Mouse (Mus musculus) limb, embryonic 10.5 days (tissue): ENCODE results near the gene Rnf144a. TPM values are rescaled to one million over a fixed set of nuclear protein-coding genes. Genes with fewer than 3 reads are reported as not detected.
"Not testable (repeated sequence)": the region's sequence is repeated elsewhere in the genome, so short reads cannot be mapped to it uniquely, and the experiment has no call there.

ENCODE experiments used
- DNase-seq: peaks from one replicate; pipeline ENCODE4 v3.0.0-alpha.2; 2017; ENCODE audit warnings: low spot score
- H3K27ac ChIP-seq: fragments of 300-500 bp; sonication (generic); 2 replicates; pipeline ENCODE4 v1.5.1; 2016; ENCODE audit warnings: mild to moderate bottlenecking
- H3K27me3 ChIP-seq: fragments of 300-500 bp; sonication (generic); 2 replicates; pipeline ENCODE4 v1.6.1; 2016; ENCODE audit warnings: low read depth, mild to moderate bottlenecking; ENCODE audit not compliant: poor library complexity, severe bottlenecking
- H3K36me3 ChIP-seq: fragments of 300-500 bp; sonication (generic); 2 replicates; pipeline ENCODE4 v1.6.1; 2016; ENCODE audit warnings: mild to moderate bottlenecking, moderate library complexity
- H3K4me1 ChIP-seq: fragments of 300-500 bp; sonication (generic); 2 replicates; pipeline ENCODE4 v1.6.1; 2016
- H3K4me3 ChIP-seq: fragments of 300-500 bp; sonication (generic); 2 replicates; pipeline ENCODE4 v1.5.1; 2016; ENCODE audit warnings: mild to moderate bottlenecking, moderate library complexity
- H3K9me3 ChIP-seq: fragments of 300-500 bp; sonication (generic); replicated peaks from 2 replicates; pipeline ENCODE4 v1.6.1; 2016; ENCODE audit warnings: mild to moderate bottlenecking
- WGBS: fragments of 180-500 bp; shearing (Covaris S2); methylation state at CpG from one replicate; pipeline ENCODE4 v1.1.7; 2016; 5-methylcytosine and 5-hydroxymethylcytosine counted together
- polyA plus RNA-seq: library from polyadenylated mRNA; unstranded; fragments of >200 nt; fragmentation: Nextera tagmentation; extraction: Ambion mirVana; gene quantifications from 2 replicates; pipeline ENCODE4 v1.2.1, GENCODE M21; 2016

The Rnf144a gene
- polyA plus RNA-seq, 1 experiment from 2014 or later: 54.9 TPM

DNA sequence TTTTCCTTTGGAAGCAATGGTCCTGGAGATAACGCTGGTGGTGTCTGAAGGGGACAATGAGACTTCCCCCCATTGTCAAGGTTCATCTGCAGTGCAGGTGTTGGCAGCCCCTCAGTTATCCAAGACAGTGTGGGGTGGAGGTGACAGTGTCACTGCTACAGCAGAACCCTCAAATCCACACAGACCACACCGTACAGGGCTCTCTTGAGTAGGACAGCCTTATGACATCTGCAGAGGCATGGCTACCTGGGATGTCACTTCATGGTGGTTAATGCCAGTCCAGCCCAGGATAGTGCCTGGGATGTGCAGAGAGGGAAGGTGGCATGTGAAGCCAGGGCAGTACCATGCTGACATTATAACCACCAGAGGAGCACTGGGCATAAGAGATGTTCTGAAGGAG is 13.7 kb upstream of the Rnf144a start:
- 93% methylated on average over 2 of the region's 2 CpGs for WGBS

DNA sequence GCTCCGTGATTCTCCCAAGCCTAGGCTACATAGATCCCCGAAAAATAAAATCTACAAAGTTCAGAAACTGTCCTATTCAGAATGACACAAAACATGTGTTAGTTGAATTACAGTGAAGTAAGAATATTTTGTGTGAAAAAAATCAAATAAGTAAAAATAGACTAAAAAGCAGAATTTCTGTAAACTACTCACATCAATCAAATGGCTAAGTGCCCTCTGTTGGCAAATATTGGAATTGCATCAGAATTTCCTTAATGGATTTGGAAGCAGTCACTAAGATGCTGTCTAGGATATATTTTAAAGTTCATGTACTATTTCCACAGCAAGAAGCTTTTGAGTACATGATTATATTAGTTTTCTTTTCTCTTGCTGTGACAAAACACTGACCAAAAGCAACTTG is 9.8 kb upstream of the Rnf144a start:
- no peak overlapping the region for H3K27ac ChIP-seq
- H3K9me3 ChIP-seq: no peaks in the 10 kb centered on the region
- no peak for DNase-seq
- no peaks in the 10 kb centered on the region for H3K4me1 ChIP-seq
- 98% methylated on average over 2 of the region's 2 CpGs for WGBS
- H3K4me3 ChIP-seq: no peak overlapping the region
- H3K36me3 ChIP-seq: no peaks in the 10 kb centered on the region
- H3K27me3 ChIP-seq: no peaks in the 10 kb centered on the region

More for the DNA sequence above, 13.7 kb upstream of the Rnf144a start:
- not testable (repeated sequence) for H3K36me3 ChIP-seq, H3K4me1 ChIP-seq, H3K4me3 ChIP-seq, H3K9me3 ChIP-seq, H3K27ac ChIP-seq, DNase-seq, H3K27me3 ChIP-seq

DNA sequence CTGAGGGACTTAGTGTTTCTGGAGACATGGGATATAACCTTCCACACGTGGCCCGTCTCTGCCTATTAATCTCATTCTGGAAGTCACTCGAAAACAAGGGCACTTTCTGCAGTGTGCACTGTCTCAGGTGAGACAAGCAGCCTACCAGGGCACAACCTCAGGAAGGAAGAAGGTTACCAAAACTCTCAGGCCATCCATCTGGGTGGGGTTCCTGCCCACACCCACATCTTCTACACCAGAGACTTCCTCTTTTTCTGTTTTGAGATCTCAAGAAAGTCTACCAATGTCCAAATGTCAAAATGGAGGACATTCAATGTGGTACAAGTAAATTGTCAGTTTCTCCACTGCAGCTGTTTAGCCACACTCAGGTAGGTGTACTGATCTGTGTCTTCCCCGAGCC is 3.3 kb upstream of the Rnf144a start:
- no peaks in the 10 kb centered on the region for H3K36me3 ChIP-seq
- WGBS: 90% methylated on average over 4 of the region's 4 CpGs
- no peak for DNase-seq

DNA sequence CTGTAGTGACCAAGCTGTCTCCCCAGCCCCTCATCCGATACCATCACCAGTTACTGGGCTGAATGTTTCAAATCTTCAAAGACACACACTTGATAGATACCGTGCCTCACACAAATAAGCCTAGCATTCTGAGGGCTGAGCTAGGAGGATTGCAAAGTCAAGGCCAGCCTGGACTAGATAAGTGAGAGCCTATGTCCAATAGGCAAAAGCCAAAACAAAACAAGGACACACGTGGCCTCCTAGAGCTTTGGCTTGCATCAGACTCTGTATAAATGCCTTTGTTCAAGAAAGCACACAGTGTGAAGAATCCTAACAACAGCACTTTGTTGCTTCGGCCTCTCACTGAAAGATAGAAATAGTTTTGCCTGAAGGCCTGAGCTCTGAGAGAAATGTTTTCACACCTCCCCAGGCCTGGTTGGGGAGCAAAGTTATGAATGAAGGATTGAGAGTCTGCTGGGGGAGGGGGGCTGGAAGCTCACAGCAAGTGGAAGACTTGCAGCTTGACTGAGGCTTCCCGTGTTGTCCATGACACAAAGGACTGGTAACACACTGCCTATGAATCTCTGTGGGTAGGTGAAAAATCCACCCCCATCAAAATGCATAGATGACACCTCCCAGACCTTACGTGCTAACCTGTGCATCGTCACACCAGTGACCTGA is 1.7 kb upstream of the Rnf144a start:
- WGBS: 85% methylated on average over 7 of the region's 7 CpGs
- 0 out of 2 replicates have a peak, but pooled peaks cover 11% of the 10 kb centered on the region for H3K36me3 ChIP-seq
- peaks cover 33% of the 10 kb centered on the region for H3K4me1 ChIP-seq
- H3K9me3 ChIP-seq: no peaks in the 10 kb centered on the region
- H3K27ac ChIP-seq: no peak overlapping the region
- no peaks in the 10 kb centered on the region for H3K27me3 ChIP-seq
- no peak for DNase-seq
- H3K4me3 ChIP-seq: no peak overlapping the region

More for the DNA sequence above, 3.3 kb upstream of the Rnf144a start:
- Histone ChIP-seq H3K27me3 (no peaks in the 10 kb centered on the region), H3K4me1 (peaks cover 17% of the 10 kb centered on the region), H3K27ac (no peak overlapping the region), H3K9me3 (no peaks in the 10 kb centered on the region), H3K4me3 (no peak overlapping the region)

DNA sequence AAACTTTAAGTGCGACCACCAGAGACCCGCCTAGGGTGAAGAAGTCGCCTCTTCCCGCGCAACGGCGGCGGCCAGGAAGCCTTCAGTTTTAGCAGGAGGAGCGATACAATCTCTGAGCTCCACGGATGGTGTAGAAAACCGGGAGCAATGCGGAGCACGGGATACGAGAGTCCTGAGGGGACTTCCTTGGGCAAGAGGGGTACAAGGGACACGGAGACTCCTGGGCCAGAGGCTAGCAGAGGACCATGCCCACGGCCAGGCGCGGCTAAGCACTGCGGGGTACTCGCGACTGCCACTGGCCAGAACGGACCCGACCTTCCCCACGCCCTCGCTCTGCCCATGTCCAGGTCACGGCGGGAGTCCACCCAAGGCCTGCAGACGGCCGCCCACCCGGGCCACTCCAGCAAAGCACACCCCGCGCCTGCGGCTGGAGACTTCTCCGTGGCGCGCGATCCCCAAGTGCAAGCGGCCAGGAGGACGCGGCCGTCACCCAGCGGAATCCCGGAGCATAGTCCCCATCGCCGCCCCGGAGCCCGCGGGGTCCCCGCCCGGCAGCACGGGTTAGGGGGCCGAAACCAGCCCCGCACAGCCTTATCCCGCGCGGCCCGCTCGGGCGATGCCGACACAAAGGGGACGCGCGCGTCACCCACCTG is 477 bp downstream of the Rnf144a start:
- peak; percentile 81 for DNase-seq
- Histone ChIP-seq H3K27me3 (no peaks in the 10 kb centered on the region), H3K36me3 (peaks cover 27% of the 10 kb centered on the region), H3K27ac (peak overlapping the region; percentile 100), H3K4me1 (peaks cover 45% of the 10 kb centered on the region), H3K9me3 (no peaks in the 10 kb centered on the region), H3K4me3 (peak overlapping the region; percentile 98)
- WGBS: 0% methylated on average over 64 of the region's 64 CpGs

DNA sequence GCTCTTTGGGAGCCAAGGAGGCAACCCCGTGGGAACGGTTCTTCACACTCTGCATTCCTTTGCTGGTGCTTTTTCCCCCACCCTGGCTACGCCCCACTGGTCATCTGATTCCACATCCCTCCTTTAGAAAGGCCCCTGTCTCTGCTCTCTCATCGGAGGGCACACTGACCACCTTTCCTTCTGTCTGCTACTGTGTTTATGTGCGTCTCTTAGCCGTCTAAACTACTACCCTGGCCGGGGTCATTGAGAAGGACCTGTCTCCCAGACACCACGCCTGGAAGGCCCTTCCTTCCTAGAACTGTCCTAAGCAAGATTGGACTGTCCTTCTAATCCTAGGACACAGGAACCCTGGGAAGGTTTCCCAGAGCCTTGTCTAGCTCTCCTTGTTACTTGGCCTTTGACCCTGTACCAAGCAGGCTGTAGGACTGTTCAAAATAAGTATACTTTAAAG is 1.1 kb downstream of the Rnf144a start:
- peak; percentile 49 for DNase-seq
- H3K4me1 ChIP-seq: peaks cover 45% of the 10 kb centered on the region

DNA sequence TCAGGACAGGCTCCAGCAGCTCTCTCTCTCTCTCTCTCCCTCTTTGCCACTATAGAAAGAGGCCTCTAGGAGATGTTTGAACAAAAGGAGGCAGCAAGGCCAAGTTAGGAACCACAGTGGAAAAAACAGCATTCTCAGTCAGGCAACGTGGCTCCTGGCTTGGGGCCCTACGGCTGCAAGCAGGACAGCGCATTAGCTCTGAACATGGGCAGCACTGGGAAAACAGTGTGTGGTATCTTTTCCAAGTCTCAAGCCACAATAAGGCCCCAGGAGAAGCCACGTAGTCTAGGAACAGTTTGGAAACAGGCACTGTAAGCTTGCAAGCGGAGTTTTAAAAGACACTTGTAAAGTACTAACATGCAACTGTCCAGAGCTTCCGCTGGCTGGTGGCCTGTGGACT is 2.3 kb downstream of the Rnf144a start:
- Histone ChIP-seq H3K9me3 (no peaks in the 10 kb centered on the region), H3K4me1 (peaks cover 48% of the 10 kb centered on the region), H3K4me3 (peak overlapping the region; percentile 98; the same call in 1 of the 2 replicates), H3K36me3 (peaks cover 44% of the 10 kb centered on the region), H3K27me3 (no peaks in the 10 kb centered on the region), H3K27ac (no peak overlapping the region)
- 92% methylated on average over 6 of the region's 6 CpGs for WGBS
- no peak for DNase-seq

More for the DNA sequence above, 1.1 kb downstream of the Rnf144a start:
- Histone ChIP-seq H3K9me3 (no peaks in the 10 kb centered on the region), H3K36me3 (peaks cover 33% of the 10 kb centered on the region), H3K27ac (peak overlapping the region; percentile 100), H3K27me3 (no peaks in the 10 kb centered on the region), H3K4me3 (peak overlapping the region; percentile 98)
- 11% methylated on average over 8 of the region's 8 CpGs for WGBS

DNA sequence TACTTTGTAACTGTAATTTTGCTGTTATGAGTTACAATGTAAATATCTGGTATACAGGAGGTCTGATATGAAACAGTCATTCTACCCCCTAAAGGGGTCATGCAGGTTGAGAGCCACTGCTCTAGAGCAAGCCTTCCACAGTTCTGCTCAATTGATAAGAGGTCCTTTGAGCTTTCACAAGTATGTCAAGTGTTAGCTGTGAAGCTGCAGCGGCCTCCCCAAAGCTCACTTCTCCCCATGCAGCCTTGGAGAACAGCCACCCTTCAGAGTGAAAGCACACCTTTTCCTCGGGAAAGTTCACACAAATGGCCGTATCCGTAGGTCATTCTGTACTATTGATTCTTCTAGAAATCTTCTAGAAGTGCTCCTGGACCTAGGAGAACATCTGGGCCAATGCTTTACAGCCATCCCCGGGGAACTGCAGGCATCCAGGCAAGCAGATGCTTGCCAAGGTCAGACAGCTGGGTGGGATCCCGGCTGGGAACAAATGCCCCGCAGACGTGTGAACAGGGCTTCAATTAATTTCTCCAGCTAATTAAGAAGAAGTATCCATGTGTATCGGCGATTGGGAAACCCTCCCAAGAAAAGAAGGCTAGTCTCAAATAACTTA is 3.1 kb downstream of the Rnf144a start:
- Histone ChIP-seq H3K36me3 (peaks cover 51% of the 10 kb centered on the region), H3K4me1 (peaks cover 48% of the 10 kb centered on the region), H3K4me3 (no peak overlapping the region), H3K27me3 (no peaks in the 10 kb centered on the region), H3K9me3 (no peaks in the 10 kb centered on the region), H3K27ac (no peak overlapping the region)
- WGBS: 81% methylated on average over 10 of the region's 10 CpGs
- no peak for DNase-seq

DNA sequence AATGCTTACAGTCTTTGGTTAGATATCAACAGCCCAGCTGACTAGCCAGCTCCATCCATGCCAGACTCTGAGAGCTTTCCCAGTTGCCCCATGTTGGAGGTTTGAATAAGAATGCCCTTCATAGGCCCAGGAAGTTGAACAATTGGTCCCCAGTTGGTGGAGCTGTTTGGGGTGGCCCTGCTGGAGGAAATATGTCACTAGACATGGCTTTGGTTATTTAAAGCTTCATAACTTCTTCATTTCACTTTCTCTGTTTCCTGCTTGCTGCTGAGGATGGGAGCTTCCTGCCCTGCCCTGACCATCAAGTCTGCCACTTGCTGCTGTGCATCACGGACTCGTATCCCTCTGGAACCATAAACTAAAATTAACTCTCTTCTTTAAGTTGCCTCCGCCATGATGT is 4.6 kb downstream of the Rnf144a start:
- peaks cover 56% of the 10 kb centered on the region for H3K36me3 ChIP-seq
- peaks cover 51% of the 10 kb centered on the region for H3K4me1 ChIP-seq
- H3K27me3 ChIP-seq: no peaks in the 10 kb centered on the region
- no peak overlapping the region for H3K4me3 ChIP-seq
- H3K9me3 ChIP-seq: no peaks in the 10 kb centered on the region
- WGBS: 91% methylated on average over 3 of the region's 3 CpGs
- no peak overlapping the region for H3K27ac ChIP-seq
- no peak for DNase-seq

DNA sequence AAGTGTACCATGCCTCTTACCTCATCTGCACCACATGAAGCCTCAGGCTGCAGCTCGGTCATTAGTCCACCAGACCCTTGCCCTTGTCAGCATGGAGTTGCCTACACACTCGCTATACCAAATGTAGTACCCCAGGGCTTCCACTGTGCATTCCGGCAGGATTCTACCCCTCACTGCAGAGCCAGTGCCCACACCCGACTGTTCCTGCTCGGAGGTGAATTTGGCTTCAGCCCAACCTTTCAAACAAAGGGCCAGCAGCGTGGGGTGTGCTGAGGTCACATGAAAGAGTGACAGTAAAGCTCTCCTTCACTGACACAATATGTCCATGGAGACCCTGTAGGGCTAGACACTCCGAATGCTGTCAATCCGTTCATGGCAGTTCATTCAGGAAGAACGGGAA is 6.3 kb downstream of the Rnf144a start:
- 87% methylated on average over 9 of the region's 9 CpGs for WGBS
- H3K36me3 ChIP-seq: peaks cover 73% of the 10 kb centered on the region

DNA sequence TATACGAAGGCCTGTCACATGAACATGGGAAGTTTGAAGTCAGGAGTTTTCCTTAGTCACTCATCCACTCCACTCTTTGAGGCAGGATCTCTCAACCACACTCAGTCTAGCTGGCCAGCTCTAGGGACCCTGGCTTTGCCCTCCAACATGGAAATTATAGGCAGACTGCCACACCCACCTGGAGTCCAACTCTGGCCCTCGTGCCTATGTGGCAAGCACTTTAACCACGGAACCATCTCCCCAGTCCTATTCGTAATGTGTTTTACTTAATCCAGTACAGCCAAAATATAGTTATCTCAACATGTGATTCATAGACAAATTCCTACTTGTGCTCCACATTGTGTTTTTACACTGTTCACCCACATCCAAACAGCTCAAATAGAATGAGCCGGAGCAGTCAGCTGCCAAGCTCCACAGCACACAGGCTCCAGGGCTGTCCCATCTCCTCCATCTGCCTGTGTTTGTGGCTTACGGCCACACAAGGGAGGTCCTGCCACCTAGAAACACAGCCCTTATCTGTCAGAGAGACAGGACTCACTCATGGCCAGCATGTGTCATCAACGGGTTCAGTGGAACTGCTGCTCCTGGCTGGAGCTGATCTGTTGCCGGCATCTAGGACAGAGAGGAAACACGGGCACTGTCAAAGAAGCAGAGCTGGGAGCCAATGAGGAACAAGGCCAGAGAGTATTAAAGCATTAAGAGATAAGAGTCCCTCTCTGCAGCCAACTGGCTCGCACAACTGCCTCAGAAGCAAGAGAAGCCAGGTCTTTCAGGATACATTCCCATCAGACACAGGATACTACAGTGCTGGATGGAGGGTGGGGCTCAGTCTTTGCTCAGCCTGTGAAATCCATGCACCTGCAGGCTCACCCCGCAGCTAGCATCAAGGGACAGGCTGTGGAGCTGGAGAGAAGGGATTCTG is 10.0 kb downstream of the Rnf144a start:
- 88% methylated on average over 11 of the region's 11 CpGs for WGBS

More for the DNA sequence above, 6.3 kb downstream of the Rnf144a start:
- H3K27ac ChIP-seq: no peak overlapping the region
- H3K4me3 ChIP-seq: no peak overlapping the region
- peaks cover 48% of the 10 kb centered on the region for H3K4me1 ChIP-seq
- H3K27me3 ChIP-seq: no peaks in the 10 kb centered on the region
- DNase-seq: no peak
- H3K9me3 ChIP-seq: no peaks in the 10 kb centered on the region

DNA sequence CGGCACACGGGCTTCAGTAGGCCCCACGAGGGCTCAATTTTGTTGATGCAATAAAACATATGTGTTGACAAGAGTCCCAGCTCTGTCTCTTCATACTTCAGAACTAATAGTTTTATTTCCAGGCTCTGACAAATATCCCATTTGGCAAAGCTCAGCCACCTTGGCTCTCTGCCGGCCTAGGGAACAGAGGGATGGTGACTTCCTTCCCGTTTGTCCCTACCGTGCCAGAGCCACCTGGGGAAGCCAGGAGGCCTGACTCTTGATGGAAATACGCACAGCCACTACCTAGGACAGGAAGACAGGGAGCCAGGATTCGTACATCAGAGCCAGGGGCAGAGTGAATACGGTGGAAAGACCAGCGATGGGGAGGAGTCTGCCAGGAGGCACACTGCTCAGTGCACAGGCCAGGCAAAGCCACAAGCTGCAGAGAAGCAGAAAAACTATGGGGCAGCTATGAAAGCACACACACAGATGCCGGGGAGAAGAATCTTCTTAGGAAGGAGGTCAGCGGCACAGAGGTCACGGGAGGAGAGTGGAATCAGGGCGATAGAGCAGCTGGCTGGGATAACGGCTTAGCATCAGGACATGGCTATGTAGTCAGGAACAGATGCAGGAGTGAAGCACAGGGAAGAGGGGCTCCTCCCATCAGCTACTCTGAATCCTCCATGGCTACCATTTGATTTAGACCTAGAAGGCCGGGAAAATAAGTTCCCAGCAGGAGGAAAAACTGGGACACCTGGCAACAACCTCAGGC is 11.5 kb downstream of the Rnf144a start:
- Histone ChIP-seq H3K9me3 (no peaks in the 10 kb centered on the region), H3K36me3 (peaks cover 56% of the 10 kb centered on the region), H3K4me3 (no peak overlapping the region), H3K27ac (no peak overlapping the region), H3K4me1 (peaks cover 30% of the 10 kb centered on the region), H3K27me3 (no peaks in the 10 kb centered on the region)
- no peak for DNase-seq
- WGBS: 89% methylated on average over 16 of the region's 16 CpGs

More for the DNA sequence above, 10.0 kb downstream of the Rnf144a start:
- Histone ChIP-seq H3K36me3 (peaks cover 65% of the 10 kb centered on the region), H3K9me3 (no peaks in the 10 kb centered on the region), H3K27ac (no peak overlapping the region), H3K4me1 (peaks cover 30% of the 10 kb centered on the region), H3K27me3 (no peaks in the 10 kb centered on the region), H3K4me3 (no peak overlapping the region)
- no peak for DNase-seq
